Comparison of ENCODE assay signal across 15 mouse cellular contexts in the genomic region with DNA sequence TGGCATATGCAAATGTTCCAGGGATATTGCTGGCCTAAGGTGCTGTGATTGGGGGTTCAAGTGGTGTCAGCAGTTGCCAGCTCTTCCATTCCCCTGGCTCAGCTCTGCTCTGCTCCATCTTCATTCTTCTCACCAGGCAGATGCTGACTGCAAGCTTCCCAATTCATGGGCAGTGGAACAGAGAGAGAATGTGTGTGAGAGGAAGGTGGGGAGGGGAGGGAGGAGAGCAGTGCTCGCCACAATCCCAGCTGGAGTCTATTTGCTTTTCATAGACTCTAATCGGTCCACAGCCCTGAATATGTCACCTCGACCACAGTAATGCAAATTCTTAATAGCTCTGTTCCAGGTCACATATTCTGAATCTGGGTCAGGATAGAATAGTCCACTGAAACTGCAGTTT. TPM values are rescaled to one million over a fixed set of nuclear protein-coding genes. Genes with fewer than 3 reads are reported as not detected.
A peak's percentile ranks its signal among the peaks of the same experiment; 100 is the strongest.
DNase-seq lines count a peak whose midpoint lies in the region; ATAC-seq lines count a peak whose summit lies in the region.
"Had no signal": no experiment of that assay in that cellular context is flagged by ENCODE, and none has a peak within 500 bp of the region (broad histone marks: within the 10 kb centered on the region; RNA-seq: fewer than 3 reads in every experiment).

No protein-coding gene starts in this region.

- peak; percentile 76 for ATAC-seq in forebrain, embryonic 12.5 days (ENCODE audit: low FRiP score)
- ATAC-seq in forebrain, embryonic 11.5 days (replicated peaks; ENCODE audit: low FRiP score) = no peak; the same call in 1 of the 2 replicates
- no peak for ATAC-seq in embryonic facial prominence, embryonic 12.5 days (ENCODE audit: insufficient number of reproducible peaks, insufficient read depth, low FRiP score, low TSS enrichment)
- peak; percentile 72; the same call in 1 of the 2 replicates for ATAC-seq in midbrain, embryonic 13.5 days

- 13% methylated on average over 3 of the region's 3 CpGs for WGBS in forebrain, embryonic 12.5 days
- WGBS in forebrain, embryonic 11.5 days = 15% methylated on average over 3 of the region's 3 CpGs
- WGBS in embryonic facial prominence, embryonic 12.5 days = 16% methylated on average over 3 of the region's 3 CpGs
- WGBS in midbrain, embryonic 13.5 days = 11% methylated on average over 3 of the region's 3 CpGs

- no peaks in the 10 kb centered on the region for H3K27me3 ChIP-seq in forebrain, embryonic 12.5 days
- no peaks in the 10 kb centered on the region for H3K27me3 ChIP-seq in forebrain, embryonic 11.5 days (ENCODE audit: control insufficient read depth, insufficient read depth, low read length)
- no peaks in the 10 kb centered on the region for H3K27me3 ChIP-seq in embryonic facial prominence, embryonic 12.5 days
- H3K27me3 ChIP-seq in midbrain, embryonic 13.5 days = no peaks in the 10 kb centered on the region
- H3K27me3 ChIP-seq: embryonic facial prominence, embryonic 15.5 days; liver, embryonic 13.5 days had no signal

- no peak overlapping the region for H3K9ac ChIP-seq in forebrain, embryonic 12.5 days
- no peak overlapping the region for H3K9ac ChIP-seq in forebrain, embryonic 11.5 days (ENCODE audit: low read length)
- no peak overlapping the region for H3K9ac ChIP-seq in embryonic facial prominence, embryonic 12.5 days
- H3K9ac ChIP-seq in midbrain, embryonic 13.5 days (replicated peaks) = no peak overlapping the region
- H3K9ac ChIP-seq: embryonic facial prominence, embryonic 15.5 days; liver, embryonic 13.5 days had no signal

- no peak overlapping the region for H3K4me2 ChIP-seq in forebrain, embryonic 12.5 days
- no peak overlapping the region for H3K4me2 ChIP-seq in forebrain, embryonic 11.5 days (ENCODE audit: low read depth, low read length, severe bottlenecking)
- H3K4me2 ChIP-seq in embryonic facial prominence, embryonic 12.5 days (replicated peaks) = no peak overlapping the region
- H3K4me2 ChIP-seq in midbrain, embryonic 13.5 days (replicated peaks) = no peak overlapping the region
- H3K4me2 ChIP-seq: embryonic facial prominence, embryonic 15.5 days; liver, embryonic 13.5 days had no signal

- H3K4me3 ChIP-seq in forebrain, embryonic 12.5 days (replicated peaks) = no peak overlapping the region
- H3K4me3 ChIP-seq in forebrain, embryonic 11.5 days (ENCODE audit: low read depth, low read length) = no peak overlapping the region
- H3K4me3 ChIP-seq in embryonic facial prominence, embryonic 12.5 days = no peak overlapping the region
- H3K4me3 ChIP-seq in midbrain, embryonic 13.5 days (replicated peaks) = no peak overlapping the region
- H3K4me3 ChIP-seq: embryonic facial prominence, embryonic 15.5 days; heart, embryonic 10.5 days; liver, embryonic 13.5 days had no signal

- H3K9me3 ChIP-seq in forebrain, embryonic 12.5 days = no peaks in the 10 kb centered on the region
- H3K9me3 ChIP-seq in forebrain, embryonic 11.5 days (ENCODE audit: control insufficient read depth, low read length) = no peaks in the 10 kb centered on the region
- H3K9me3 ChIP-seq in embryonic facial prominence, embryonic 12.5 days = no peaks in the 10 kb centered on the region
- H3K9me3 ChIP-seq in midbrain, embryonic 13.5 days = no peaks in the 10 kb centered on the region
- H3K9me3 ChIP-seq: embryonic facial prominence, embryonic 15.5 days; heart, embryonic 10.5 days; liver, embryonic 13.5 days had no signal

- no peak for DNase-seq in forebrain, embryonic 11.5 days (ENCODE audit: low spot score)
- peak; percentile 97 for DNase-seq in Muller cell, postnatal 12 days (ENCODE audit: inconsistent ontology term)
- no peak for DNase-seq in layer of hippocampus, postnatal 10 days (ENCODE audit: low spot score in 2 of 2)
- DNase-seq in kidney, adult 18-20 months = no peak
- DNase-seq in heart, adult 9 months (ENCODE audit: low spot score in 2 of 2) = no peak
- DNase-seq: kidney, postnatal 10 days; liver, embryonic 13.5 days; lung, postnatal 14 days; right cerebral cortex, adult 18-20 months; thymus, postnatal 14 days had no signal

- no peaks in the 10 kb centered on the region for H3K36me3 ChIP-seq in forebrain, embryonic 12.5 days (replicated peaks)
- no peaks in the 10 kb centered on the region for H3K36me3 ChIP-seq in forebrain, embryonic 11.5 days (ENCODE audit: control insufficient read depth, insufficient read depth, low read length)
- H3K36me3 ChIP-seq in embryonic facial prominence, embryonic 12.5 days = no peaks in the 10 kb centered on the region
- no peaks in the 10 kb centered on the region for H3K36me3 ChIP-seq in midbrain, embryonic 13.5 days
- H3K36me3 ChIP-seq: embryonic facial prominence, embryonic 15.5 days; heart, embryonic 10.5 days; liver, embryonic 13.5 days had no signal

- no peak overlapping the region for H3K27ac ChIP-seq in forebrain, embryonic 12.5 days
- H3K27ac ChIP-seq in forebrain, embryonic 11.5 days (ENCODE audit: low read depth, low read length) = no peak overlapping the region
- H3K27ac ChIP-seq in embryonic facial prominence, embryonic 12.5 days = 0 out of 2 replicates have a peak overlapping the region, but pooled peaks have one; percentile 6
- no peak overlapping the region for H3K27ac ChIP-seq in midbrain, embryonic 13.5 days
- H3K27ac ChIP-seq: embryonic facial prominence, embryonic 15.5 days; heart, embryonic 10.5 days; liver, embryonic 13.5 days had no signal

- H3K4me1 ChIP-seq in forebrain, embryonic 12.5 days = peaks cover 9% of the 10 kb centered on the region
- no peaks in the 10 kb centered on the region for H3K4me1 ChIP-seq in forebrain, embryonic 11.5 days (replicated peaks; ENCODE audit: control insufficient read depth, insufficient read depth, low read length)
- H3K4me1 ChIP-seq in embryonic facial prominence, embryonic 12.5 days = 0 out of 2 replicates have a peak, but pooled peaks cover 5% of the 10 kb centered on the region
- 0 out of 2 replicates have a peak, but pooled peaks cover 5% of the 10 kb centered on the region for H3K4me1 ChIP-seq in midbrain, embryonic 13.5 days (replicated peaks)
- H3K4me1 ChIP-seq: liver, embryonic 13.5 days had no signal

RNA-seq across cellular contexts. Expression of a gene that starts 27.2 kb away (rescaled TPM):
- polyA plus RNA-seq in forebrain, embryonic 12.5 days (2016; fragmentation: Nextera tagmentation; extraction: Ambion mirVana) = 1.0 and 1.3 TPM in 2 replicates
- polyA plus RNA-seq in forebrain, embryonic 11.5 days (2014; fragmentation: Nextera tagmentation; extraction: Ambion mirVana) = 1.1 and 1.3 TPM in 2 replicates
- polyA plus RNA-seq in embryonic facial prominence, embryonic 12.5 days (2016; fragmentation: Nextera tagmentation; extraction: Ambion mirVana) = 1.8 and 2.1 TPM in 2 replicates
- polyA plus RNA-seq in midbrain, embryonic 13.5 days (2015; fragmentation: Nextera tagmentation; extraction: Ambion mirVana) = 3.6 and 3.9 TPM in 2 replicates
- 1 to 10 TPM; 8.6 to 9.1 TPM for total RNA-seq in layer of hippocampus, postnatal 10 days (2021)
- polyA plus RNA-seq: heart, embryonic 10.5 days had no signal

Comparison
In these comparisons a context has a peak if more than half of its experiments do, and no peak if none do; other contexts are left out.
1. ATAC-seq: peak in forebrain, embryonic 12.5 days (single experiment) and midbrain, embryonic 13.5 days (single experiment); none in forebrain, embryonic 11.5 days (single experiment) and embryonic facial prominence, embryonic 12.5 days (single experiment).